Mouse (Mus musculus) spleen, adult 2 months (tissue): Measurements from ENCODE around the gene Fbxl3.
A peak's percentile ranks its signal among the peaks of the same experiment; 100 is the strongest.

Experiments
- CTCF ChIP-seq: fragments of 200-500 bp; IDR thresholded peaks from 2 replicates; pipeline ENCODE4 v1.5.1; 2011; ENCODE audit warnings: mild to moderate bottlenecking, inconsistent platforms; ENCODE audit not compliant: insufficient read depth, insufficient read length, insufficient replicate concordance; ENCODE audit errors: extremely low read depth
- POLR2A ChIP-seq: fragments of 200-500 bp; IDR thresholded peaks from 2 replicates; pipeline ENCODE4 v1.6.1; 2011; ENCODE audit warnings: low read depth, low read length, inconsistent platforms

DNA sequence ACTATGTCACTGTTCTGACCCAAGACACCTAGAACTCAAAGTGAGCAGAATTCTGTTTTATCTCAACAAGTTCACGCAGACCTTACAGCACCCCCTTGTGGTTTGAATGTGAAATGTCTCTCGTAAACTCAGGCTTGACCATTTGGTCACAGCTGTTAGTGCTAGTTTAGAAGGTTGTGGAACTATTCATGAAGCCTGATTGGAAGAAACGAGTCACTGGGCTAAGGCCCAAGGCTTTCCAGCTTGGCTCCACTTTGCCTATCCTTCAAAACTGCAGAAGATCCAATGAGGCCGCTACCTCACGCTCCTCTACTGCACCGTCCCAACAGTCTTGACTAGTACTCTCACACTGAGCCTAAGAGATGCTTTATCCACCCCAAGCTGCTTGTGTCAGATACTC lies 10.7 kb downstream of the Fbxl3 start:
- TF ChIP-seq CTCF (peak; percentile 30; the same call in 1 of the 2 replicates), POLR2A (no peak)
